Comparison of ENCODE assay signal across 11 mouse cellular contexts in genomic region chr14:117951265-117951664, GRCm38 (mm10).
DNase-seq lines count a peak whose midpoint lies in the region; ATAC-seq and TF ChIP-seq lines count a peak whose summit lies in the region.
"Had no signal": no experiment of that assay in that cellular context is flagged by ENCODE, and none has a peak within 500 bp of the region (broad histone marks: within the 10 kb centered on the region; RNA-seq: fewer than 3 reads in every experiment).

No protein-coding gene starts in this region.

- peaks cover 6% of the 10 kb centered on the region; the same call in 1 of the 2 replicates for H3K4me1 ChIP-seq in heart, embryonic 11.5 days (ENCODE audit: control insufficient read depth, insufficient read depth, low read length)
- H3K4me1 ChIP-seq in heart, adult 2 months (ENCODE audit: control insufficient read depth, insufficient read depth, low read length): no peaks in the 10 kb centered on the region
- H3K4me1 ChIP-seq in lung, postnatal 0 days (ENCODE audit: insufficient read depth, low read depth, low read length): no peaks in the 10 kb centered on the region
- peaks cover 10% of the 10 kb centered on the region for H3K4me1 ChIP-seq in hindbrain, embryonic 13.5 days (replicated peaks)
- no peaks in the 10 kb centered on the region for H3K4me1 ChIP-seq in neural tube, embryonic 14.5 days (ENCODE audit: control insufficient read depth, insufficient read depth, low read length)

- no peaks in the 10 kb centered on the region for H3K79me2 ChIP-seq in heart, adult 2 months (replicated peaks; ENCODE audit: control insufficient read depth, insufficient read depth, low read length)

- intact Hi-C loops in heart, adult 2 months (cut with DNase I): no loop called here

- H3K9ac ChIP-seq in heart, embryonic 11.5 days (ENCODE audit: low read depth, low read length): no peak overlapping the region
- H3K9ac ChIP-seq in heart, adult 2 months (ENCODE audit: low read depth, low read length): no peak overlapping the region
- H3K9ac ChIP-seq in lung, postnatal 0 days (replicated peaks; ENCODE audit: low read depth): no peak overlapping the region
- H3K9ac ChIP-seq in hindbrain, embryonic 13.5 days: no peak overlapping the region
- H3K9ac ChIP-seq in neural tube, embryonic 14.5 days (replicated peaks; ENCODE audit: low read depth, low read length): no peak overlapping the region
- H3K9ac ChIP-seq: liver, postnatal 0 days had no signal

- H3K9me3 ChIP-seq in heart, embryonic 11.5 days (replicated peaks; ENCODE audit: control insufficient read depth, low read length): no peaks in the 10 kb centered on the region; the same call in 1 of the 2 replicates
- H3K9me3 ChIP-seq in lung, postnatal 0 days (ENCODE audit: low read length): no peaks in the 10 kb centered on the region
- H3K9me3 ChIP-seq in hindbrain, embryonic 13.5 days: no peaks in the 10 kb centered on the region
- no peaks in the 10 kb centered on the region for H3K9me3 ChIP-seq in neural tube, embryonic 14.5 days (ENCODE audit: control insufficient read depth, low read length)

- TF ChIP-seq CTCF in heart, adult 2 months (IDR thresholded peaks at IDR 0.05): no peak
- TF ChIP-seq CTCF in lung, postnatal 0 days (IDR thresholded peaks at IDR 0.05): no peak

- no peak overlapping the region for H3K27ac ChIP-seq in heart, embryonic 11.5 days (ENCODE audit: low read depth, low read length)
- H3K27ac ChIP-seq in heart, adult 2 months: no peak overlapping the region
- no peak overlapping the region for H3K27ac ChIP-seq in lung, postnatal 0 days (ENCODE audit: low read length)
- H3K27ac ChIP-seq in hindbrain, embryonic 13.5 days: no peak overlapping the region
- H3K27ac ChIP-seq in neural tube, embryonic 14.5 days (ENCODE audit: low read depth, low read length): no peak overlapping the region

- TF ChIP-seq POLR2A in heart, adult 2 months (IDR thresholded peaks at IDR 0.05; ENCODE audit: insufficient read depth, low read depth, low read length): no peak

- no peak overlapping the region for H3K4me3 ChIP-seq in heart, embryonic 11.5 days (ENCODE audit: low read depth, low read length)
- no peak overlapping the region for H3K4me3 ChIP-seq in heart, adult 2 months
- H3K4me3 ChIP-seq in lung, postnatal 0 days (ENCODE audit: low read depth, low read length): no peak overlapping the region
- H3K4me3 ChIP-seq in hindbrain, embryonic 13.5 days: no peak overlapping the region
- no peak overlapping the region for H3K4me3 ChIP-seq in neural tube, embryonic 14.5 days (ENCODE audit: low read depth, low read length)

- H3K27me3 ChIP-seq in heart, embryonic 11.5 days (ENCODE audit: control insufficient read depth, insufficient read depth, low read length): peaks cover 81% of the 10 kb centered on the region
- H3K27me3 ChIP-seq in heart, adult 2 months (ENCODE audit: control insufficient read depth, insufficient read depth, low read length): no peaks in the 10 kb centered on the region
- H3K27me3 ChIP-seq in lung, postnatal 0 days (replicated peaks; ENCODE audit: insufficient read depth, low read length): no peaks in the 10 kb centered on the region
- peaks cover 3% of the 10 kb centered on the region; the same call in 1 of the 2 replicates for H3K27me3 ChIP-seq in hindbrain, embryonic 13.5 days
- no peaks in the 10 kb centered on the region for H3K27me3 ChIP-seq in neural tube, embryonic 14.5 days (ENCODE audit: control insufficient read depth, insufficient read depth, low read length)
- H3K27me3 ChIP-seq: Patski had no signal

- TF ChIP-seq EP300 in heart, adult 2 months (IDR thresholded peaks at IDR 0.05; ENCODE audit: insufficient read depth, low read depth, low read length): no peak
- no peak for TF ChIP-seq EP300 in lung, postnatal 0 days (IDR thresholded peaks at IDR 0.05)

- DNase-seq in heart, adult 2 months: no peak
- peak; percentile 25 for DNase-seq in lung, postnatal 0 days (ENCODE audit: low spot score)
- no peak for DNase-seq in lung, postnatal 10 days
- DNase-seq in urinary bladder, adult 18-20 months (ENCODE audit: low spot score in 2 of 2): no peak
- no peak for DNase-seq in adrenal gland, postnatal 14 days
- DNase-seq: kidney, postnatal 36 days; liver, postnatal 0 days had no signal

- H3K4me2 ChIP-seq in heart, embryonic 11.5 days: peak overlapping the region; percentile 46
- peak overlapping the region; percentile 42 for H3K4me2 ChIP-seq in lung, postnatal 0 days (replicated peaks; ENCODE audit: low read depth, low read length)
- 0 out of 2 replicates have a peak overlapping the region, but pooled peaks have one; percentile 15 for H3K4me2 ChIP-seq in hindbrain, embryonic 13.5 days
- no peak overlapping the region for H3K4me2 ChIP-seq in neural tube, embryonic 14.5 days (ENCODE audit: low read depth, low read length)

- no peaks in the 10 kb centered on the region for H3K36me3 ChIP-seq in heart, embryonic 11.5 days (ENCODE audit: control insufficient read depth, insufficient read depth, low read length)
- H3K36me3 ChIP-seq in heart, adult 2 months (ENCODE audit: control insufficient read depth, insufficient read depth, low read length): no peaks in the 10 kb centered on the region
- H3K36me3 ChIP-seq in lung, postnatal 0 days (ENCODE audit: insufficient read depth, low read length): no peaks in the 10 kb centered on the region
- no peaks in the 10 kb centered on the region for H3K36me3 ChIP-seq in hindbrain, embryonic 13.5 days
- no peaks in the 10 kb centered on the region for H3K36me3 ChIP-seq in neural tube, embryonic 14.5 days (ENCODE audit: control insufficient read depth, insufficient read depth, low read length)

- peak; percentile 75 for ATAC-seq in heart, embryonic 11.5 days (replicated peaks; ENCODE audit: insufficient number of reproducible peaks, low FRiP score, low TSS enrichment)
- peak; percentile 33 for ATAC-seq in lung, postnatal 0 days
- peak; percentile 55; the same call in 1 of the 2 replicates for ATAC-seq in hindbrain, embryonic 13.5 days (ENCODE audit: low FRiP score)
- peak; percentile 62; the same call in 1 of the 2 replicates for ATAC-seq in neural tube, embryonic 14.5 days (ENCODE audit: low read depth)
- ATAC-seq: liver, postnatal 0 days; Patski had no signal

- WGBS in heart, embryonic 11.5 days (ENCODE audit: insufficient replicate concordance): 31% methylated on average over 15 of the region's 15 CpGs
- 50% methylated on average over 15 of the region's 15 CpGs for WGBS in heart, adult 2 months
- 37% methylated on average over 15 of the region's 15 CpGs for WGBS in lung, postnatal 0 days
- WGBS in hindbrain, embryonic 13.5 days: 55% methylated on average over 15 of the region's 15 CpGs
- 57% methylated on average over 15 of the region's 15 CpGs for WGBS in neural tube, embryonic 14.5 days
